Mouse (Mus musculus) bone marrow, adult 2 months (tissue): Measurements from ENCODE around the gene Plcb4. TPM values are rescaled to one million over a fixed set of nuclear protein-coding genes. Genes with fewer than 3 reads are reported as not detected.

ENCODE experiments used
- H3K27ac ChIP-seq: fragments of 200-500 bp; 2 replicates; pipeline ENCODE4 v1.5.1; 2012; ENCODE audit warnings: low read depth, mild to moderate bottlenecking, control low read depth, inconsistent platforms, low read length; ENCODE audit not compliant: control insufficient read depth, poor library complexity, insufficient read depth
- H3K4me1 ChIP-seq: fragments of 200-500 bp; 2 replicates; pipeline ENCODE4 v1.6.1; 2011; ENCODE audit warnings: low read length; ENCODE audit not compliant: control insufficient read depth, insufficient read depth
- H3K4me3 ChIP-seq: fragments of 200-500 bp; replicated peaks from 2 replicates; pipeline ENCODE3; 2011; ENCODE audit warnings: mild to moderate bottlenecking, low read depth, low read length, control low read depth; ENCODE audit not compliant: control insufficient read depth
- CTCF ChIP-seq: fragments of 200-500 bp; IDR thresholded peaks from 2 replicates; pipeline ENCODE4 v1.5.1; 2011; ENCODE audit warnings: low read length, control low read depth; ENCODE audit not compliant: control insufficient read depth, insufficient read depth
- POLR2A ChIP-seq: fragments of 200-500 bp; IDR thresholded peaks from 2 replicates; pipeline ENCODE4 v1.6.1; 2011; ENCODE audit warnings: low read depth, mild to moderate bottlenecking, control low read depth, low read length, borderline replicate concordance; ENCODE audit not compliant: control insufficient read depth
- WGBS: fragments of 180-500 bp; shearing (Covaris S2); methylation state at CpG from one replicate; pipeline ENCODE4 v1.1.7; 2018; 5-methylcytosine and 5-hydroxymethylcytosine counted together
- polyA plus RNA-seq: library from polyadenylated mRNA; stranded (reverse); fragments of >200 nt; gene quantifications from 2 replicates; pipeline ENCODE4 v1.2.4, GENCODE M21; 2011; ENCODE audit warnings: low replicate concordance; ENCODE audit not compliant: missing spikeins, insufficient read depth, insufficient read length

The Plcb4 gene
- polyA plus RNA-seq, 1 experiment, result 12.1 TPM

DNA sequence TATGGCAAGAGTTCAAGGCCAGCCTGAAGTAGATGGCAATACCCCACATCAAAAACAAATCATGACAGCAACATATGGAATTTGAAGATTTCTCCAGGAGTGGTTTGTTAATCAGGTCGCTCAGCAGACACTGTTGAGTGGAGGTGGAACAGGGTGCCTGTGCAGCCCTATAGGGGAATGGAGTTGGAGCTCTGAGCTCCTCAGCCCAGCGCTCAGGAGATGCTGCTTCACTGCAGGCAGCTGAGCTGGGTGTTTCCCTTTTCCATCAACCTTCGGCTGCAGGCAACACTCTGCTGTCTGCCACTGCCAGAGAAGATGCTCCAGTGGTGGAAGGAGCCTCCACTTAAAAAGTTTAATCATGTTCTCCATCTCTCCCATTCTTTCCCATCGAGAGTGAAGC, 149.5 kb downstream of the Plcb4 start:
- Histone ChIP-seq H3K4me1 (no peaks in the 10 kb centered on the region; the same call in 1 of the 2 replicates), H3K27ac (no peak overlapping the region), H3K4me3 (no peak overlapping the region)
- TF ChIP-seq POLR2A, result no peak
- TF ChIP-seq CTCF, result no peak
- WGBS, result 75% methylated on average over 4 of the region's 4 CpGs

DNA sequence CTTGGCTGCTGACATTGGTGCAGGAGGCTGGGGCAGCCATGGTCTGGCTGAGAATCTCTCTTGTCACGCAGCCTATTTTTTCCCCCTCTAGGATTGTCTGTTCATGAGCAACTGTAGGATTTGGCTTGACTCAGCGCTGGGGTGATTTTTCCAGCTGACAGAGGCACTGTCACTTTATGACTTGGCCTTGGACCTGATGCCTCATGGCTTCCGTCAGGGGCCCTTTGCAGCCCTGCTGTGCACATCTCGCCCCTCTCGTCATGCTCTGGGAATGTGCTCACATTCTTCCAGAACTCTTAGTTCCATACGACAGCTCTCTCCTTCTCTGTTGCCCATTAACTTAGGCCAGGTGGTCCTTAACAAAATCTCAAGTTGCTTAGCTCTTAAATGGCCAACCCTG, 152.0 kb downstream of the Plcb4 start:
- Histone ChIP-seq H3K4me1 (no peaks in the 10 kb centered on the region; the same call in 1 of the 2 replicates), H3K27ac (no peak overlapping the region), H3K4me3 (no peak overlapping the region)
- 84% methylated on average over 6 of the region's 6 CpGs for WGBS
- TF ChIP-seq CTCF (no peak), POLR2A (no peak)

DNA sequence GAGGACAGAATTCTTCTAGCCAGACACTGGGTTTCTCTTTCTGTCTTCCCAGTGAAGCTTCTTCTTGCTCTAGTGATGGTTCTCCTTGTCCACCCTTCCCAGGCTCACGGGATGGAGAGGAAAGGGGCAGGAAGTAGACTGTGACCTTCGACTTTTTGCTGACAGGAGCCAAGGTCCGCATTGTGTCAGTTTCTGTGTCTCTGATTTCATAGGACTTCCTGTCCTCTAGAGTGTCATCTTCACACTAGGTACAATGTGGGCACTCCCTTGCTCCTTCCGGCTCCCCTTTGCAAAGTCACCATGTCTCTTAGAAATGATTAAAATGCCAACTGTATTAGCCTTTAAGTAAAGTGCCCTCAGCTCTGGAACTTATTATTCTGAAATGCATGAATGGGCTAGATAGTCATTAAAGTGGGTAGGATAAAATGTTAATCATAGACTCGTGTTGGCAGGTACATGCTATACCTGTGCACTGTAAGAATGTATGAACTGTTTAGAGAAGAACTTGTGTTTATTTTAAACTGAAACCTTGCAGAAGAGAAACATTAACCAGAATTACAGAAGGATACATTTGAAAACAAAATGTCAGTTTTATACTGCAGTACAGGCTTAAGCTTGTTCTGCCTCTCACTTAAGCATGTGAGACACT, 152.8 kb downstream of the Plcb4 start:
- Histone ChIP-seq H3K4me1 (no peaks in the 10 kb centered on the region; the same call in 1 of the 2 replicates), H3K27ac (no peak overlapping the region), H3K4me3 (no peak overlapping the region)
- WGBS, result 65% methylated on average over 5 of the region's 5 CpGs
- TF ChIP-seq POLR2A (no peak), CTCF (no peak)

DNA sequence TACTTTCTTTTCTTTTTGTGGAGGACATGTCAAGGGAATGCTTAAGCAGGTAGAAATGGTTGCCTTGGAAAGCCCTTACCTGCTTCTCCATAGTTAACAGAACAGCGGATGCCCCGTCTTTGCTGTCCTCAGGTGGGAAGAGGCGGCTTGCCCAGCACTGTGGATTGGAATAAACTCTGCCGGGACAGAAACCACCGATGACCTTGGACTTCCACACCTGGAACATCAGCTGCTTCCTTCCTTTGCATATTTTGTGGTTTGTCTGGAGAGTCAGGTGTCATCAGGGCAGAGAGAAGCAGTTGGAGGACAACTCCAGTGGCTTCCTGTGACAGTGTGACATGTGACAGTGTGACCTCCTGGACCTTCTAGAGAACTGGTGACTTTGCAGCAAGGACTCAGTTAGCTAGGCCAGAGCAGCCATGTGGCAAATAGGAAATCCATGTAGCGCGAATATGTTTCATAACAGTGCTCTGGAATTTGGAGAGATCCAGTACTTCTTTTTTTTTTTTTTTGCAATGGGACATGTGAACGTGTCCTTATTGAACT, 154.0 kb downstream of the Plcb4 start:
- no peaks in the 10 kb centered on the region; the same call in 1 of the 2 replicates for H3K4me1 ChIP-seq
- H3K4me3 ChIP-seq, result no peak overlapping the region
- no peak overlapping the region for H3K27ac ChIP-seq
- TF ChIP-seq CTCF (no peak), POLR2A (no peak)
- 59% methylated on average over 8 of the region's 8 CpGs for WGBS

DNA sequence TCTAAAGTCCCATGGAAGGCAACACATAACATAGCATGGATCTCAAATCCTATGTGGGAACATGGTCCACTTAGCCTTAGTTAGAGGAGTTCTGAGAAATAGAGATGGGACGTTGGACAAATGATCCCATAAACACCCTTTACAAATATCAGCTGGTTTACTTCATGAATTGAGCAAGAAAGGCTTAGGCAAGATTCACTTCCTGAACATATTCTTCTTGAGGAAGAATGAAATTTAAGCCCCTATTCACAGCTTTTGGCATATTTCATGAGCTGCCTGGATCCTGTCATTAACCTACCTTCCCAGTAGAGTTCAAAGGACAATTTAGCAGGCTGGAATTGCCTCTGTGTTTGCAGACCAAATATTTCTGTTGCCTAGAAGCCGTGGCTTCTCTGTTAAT, 161.9 kb downstream of the Plcb4 start:
- no peak for TF ChIP-seq CTCF
- WGBS, result 46% methylated on average over 2 of the region's 2 CpGs
- Histone ChIP-seq H3K27ac (no peak overlapping the region), H3K4me3 (no peak overlapping the region), H3K4me1 (no peaks in the 10 kb centered on the region; the same call in 1 of the 2 replicates)

DNA sequence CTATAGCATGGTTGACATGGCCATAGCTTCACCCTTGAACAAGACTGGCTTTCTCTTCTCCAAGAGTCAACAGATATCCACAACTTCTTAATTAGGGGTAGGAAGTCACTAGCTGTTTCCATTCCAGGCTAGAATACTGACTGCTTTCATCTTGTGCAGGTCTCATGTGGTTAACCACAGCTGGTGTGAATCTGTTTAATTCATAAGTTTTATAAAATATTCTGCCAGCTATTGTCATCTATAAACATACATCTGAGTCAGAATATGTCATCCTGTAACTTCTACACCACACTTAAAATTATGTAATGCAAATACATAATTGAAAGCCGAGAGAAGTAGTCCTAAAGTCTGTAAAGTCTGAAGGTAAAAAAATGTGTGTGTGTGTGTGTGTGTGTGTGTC, 164.9 kb downstream of the Plcb4 start:
- H3K4me1 ChIP-seq, result no peaks in the 10 kb centered on the region; the same call in 1 of the 2 replicates
- 78% methylated on average over 1 of the region's 1 CpGs for WGBS
- H3K27ac ChIP-seq, result no peak overlapping the region
- no peak overlapping the region for H3K4me3 ChIP-seq
- no peak for TF ChIP-seq CTCF
- TF ChIP-seq POLR2A, result no peak

DNA sequence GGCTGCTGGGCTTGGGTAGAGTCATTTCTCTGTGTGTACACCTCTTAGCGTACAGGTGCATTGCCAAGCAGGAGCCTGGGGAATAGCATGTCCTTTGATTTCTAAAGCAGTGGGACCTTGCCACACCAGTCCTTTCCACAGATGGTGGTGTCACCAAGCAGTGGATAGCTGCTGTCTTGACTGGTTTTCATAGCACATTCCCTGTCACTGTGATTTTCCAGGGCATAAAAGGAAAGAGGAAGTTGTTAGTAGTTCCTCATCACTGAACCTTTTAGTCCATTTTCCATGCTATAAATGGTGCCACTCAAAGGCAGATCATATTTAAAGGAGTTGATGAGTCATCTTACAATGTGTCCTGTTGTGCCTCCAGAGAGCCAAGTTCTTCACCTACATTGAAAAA, 165.9 kb downstream of the Plcb4 start:
- 81% methylated on average over 1 of the region's 1 CpGs for WGBS
- no peaks in the 10 kb centered on the region; the same call in 1 of the 2 replicates for H3K4me1 ChIP-seq

DNA sequence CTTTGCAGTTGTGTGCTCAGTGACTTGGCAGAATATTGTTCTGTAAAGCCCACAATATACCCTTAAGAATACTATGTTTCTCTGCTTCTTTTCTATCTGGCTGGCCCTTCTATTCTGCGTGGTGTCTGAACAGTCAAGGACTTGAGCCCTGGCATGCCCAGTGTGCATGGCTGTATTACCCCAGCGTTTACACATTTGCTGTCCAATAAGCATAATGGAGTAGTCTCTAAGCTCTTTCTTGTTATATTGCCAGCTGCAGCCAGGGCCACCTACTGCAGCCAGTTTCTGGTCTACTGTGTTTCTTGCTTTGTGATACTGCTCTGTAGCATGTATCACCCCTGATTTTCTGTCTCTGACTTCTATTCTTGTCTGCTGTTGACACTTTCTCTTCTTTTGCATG, 166.8 kb downstream of the Plcb4 start:
- Histone ChIP-seq H3K4me1 (no peaks in the 10 kb centered on the region; the same call in 1 of the 2 replicates), H3K27ac (no peak overlapping the region), H3K4me3 (no peak overlapping the region)
- 77% methylated on average over 2 of the region's 2 CpGs for WGBS
- TF ChIP-seq CTCF, result no peak
- TF ChIP-seq POLR2A, result no peak

More for the DNA sequence above, 165.9 kb downstream of the Plcb4 start:
- no peak overlapping the region for H3K27ac ChIP-seq
- no peak for TF ChIP-seq CTCF
- no peak for TF ChIP-seq POLR2A
- no peak overlapping the region for H3K4me3 ChIP-seq
